15 mouse cellular contexts compared by ENCODE assay signal in genomic region chr11:22653366-22653765, GRCm38 (mm10).
"Had no signal": no experiment of that assay in that cellular context is flagged by ENCODE, and none has a peak within 500 bp of the region (broad histone marks: within the 10 kb centered on the region; RNA-seq: fewer than 3 reads in every experiment).

No protein-coding gene starts in this region.

- H3K27ac ChIP-seq: kidney, postnatal 0 days; layer of hippocampus, adult 2 months; left cerebral cortex, adult 2 months; limb, embryonic 15.5 days; liver, embryonic 13.5 days; midbrain, embryonic 13.5 days; stomach, embryonic 15.5 days had no signal

- H3K36me3 ChIP-seq: limb, embryonic 15.5 days; liver, embryonic 13.5 days; midbrain, embryonic 13.5 days; stomach, embryonic 15.5 days had no signal

- DNase-seq: kidney, adult 9 months; kidney, postnatal 4 days; liver, embryonic 13.5 days; lung, adult 18-20 months; retina, postnatal 1 day; right cerebral cortex, postnatal 14 days; thymus, postnatal 4 days had no signal

- H3K9ac ChIP-seq: limb, embryonic 15.5 days; liver, embryonic 13.5 days; midbrain, embryonic 13.5 days; stomach, embryonic 15.5 days had no signal

- H3K4me1 ChIP-seq: limb, embryonic 15.5 days; midbrain, embryonic 13.5 days; stomach, embryonic 15.5 days had no signal

- ATAC-seq: inflammation-experienced regulatory T-cells, adult 6 months; intestine, postnatal 0 days; midbrain, embryonic 13.5 days had no signal

- H3K9me3 ChIP-seq: limb, embryonic 15.5 days; liver, embryonic 13.5 days; midbrain, embryonic 13.5 days; stomach, embryonic 15.5 days had no signal

- H3K4me2 ChIP-seq: limb, embryonic 15.5 days; liver, embryonic 13.5 days; midbrain, embryonic 13.5 days; stomach, embryonic 15.5 days had no signal

- H3K27me3 ChIP-seq: limb, embryonic 15.5 days; liver, embryonic 13.5 days; midbrain, embryonic 13.5 days; stomach, embryonic 15.5 days had no signal

- H3K4me3 ChIP-seq: layer of hippocampus, adult 2 months; left cerebral cortex, adult 2 months; limb, embryonic 15.5 days; liver, embryonic 13.5 days; midbrain, embryonic 13.5 days; stomach, embryonic 15.5 days had no signal
